10 mouse cellular contexts compared by ENCODE assay signal in the genomic region with DNA sequence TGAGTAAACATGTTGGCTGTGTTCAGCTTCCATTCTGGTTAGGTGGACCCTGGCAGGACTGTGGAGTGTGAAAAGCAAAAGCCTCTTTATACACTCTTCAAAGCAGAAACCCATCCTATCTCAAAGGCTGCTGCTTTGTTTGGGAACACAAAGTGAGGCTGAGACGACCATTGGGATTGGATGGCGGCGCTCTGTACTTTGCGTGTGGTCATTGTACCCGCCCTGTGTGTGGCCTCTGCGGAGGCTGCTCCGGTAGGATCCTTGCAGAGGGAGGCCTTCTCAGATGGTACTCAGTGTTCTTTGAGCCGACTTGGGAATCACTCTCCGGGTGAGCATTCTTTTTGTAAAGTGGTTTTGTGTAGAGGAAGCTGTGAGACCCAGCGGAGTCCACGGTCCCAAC.
"Had no signal": no experiment of that assay in that cellular context is flagged by ENCODE, and none has a peak within 500 bp of the region (broad histone marks: within the 10 kb centered on the region; RNA-seq: fewer than 3 reads in every experiment).

No protein-coding gene starts in this region.

- H3K36me3 ChIP-seq: limb, embryonic 12.5 days; midbrain, embryonic 15.5 days; neural tube, embryonic 12.5 days had no signal

- H3K4me2 ChIP-seq: limb, embryonic 12.5 days; midbrain, embryonic 15.5 days; neural tube, embryonic 12.5 days had no signal

- H3K27ac ChIP-seq: limb, embryonic 12.5 days; liver, embryonic 14.5 days; midbrain, embryonic 15.5 days; neural tube, embryonic 12.5 days; stomach, postnatal 0 days had no signal

- H3K4me3 ChIP-seq: limb, embryonic 12.5 days; midbrain, embryonic 15.5 days; neural tube, embryonic 12.5 days had no signal

- ATAC-seq: midbrain, embryonic 15.5 days had no signal

- H3K9ac ChIP-seq: limb, embryonic 12.5 days; liver, embryonic 14.5 days; midbrain, embryonic 15.5 days; neural tube, embryonic 12.5 days had no signal

- H3K4me1 ChIP-seq: limb, embryonic 12.5 days; midbrain, embryonic 15.5 days; neural tube, embryonic 12.5 days had no signal

- DNase-seq: kidney, adult 8-10 months; kidney, postnatal 36 days; layer of hippocampus, adult 9-11 months; liver; lung, adult 18-20 months had no signal

- H3K9me3 ChIP-seq: limb, embryonic 12.5 days; midbrain, embryonic 15.5 days; neural tube, embryonic 12.5 days had no signal

- H3K27me3 ChIP-seq: limb, embryonic 12.5 days; midbrain, embryonic 15.5 days; neural tube, embryonic 12.5 days had no signal
